Mouse (Mus musculus) bone marrow macrophage, adult 2 months (primary cell): ENCODE measurements around the gene Senp8.

Experiments used
- CTCF ChIP-seq: IDR thresholded peaks from 2 replicates; pipeline ENCODE4 v1.5.1; 2012; ENCODE audit warnings: low read depth, mild to moderate bottlenecking, low read length, moderate library complexity
- POLR2A ChIP-seq: IDR thresholded peaks from 2 replicates; pipeline ENCODE4 v1.6.1; 2012; ENCODE audit warnings: mild to moderate bottlenecking, low read depth, low read length, borderline replicate concordance

DNA sequence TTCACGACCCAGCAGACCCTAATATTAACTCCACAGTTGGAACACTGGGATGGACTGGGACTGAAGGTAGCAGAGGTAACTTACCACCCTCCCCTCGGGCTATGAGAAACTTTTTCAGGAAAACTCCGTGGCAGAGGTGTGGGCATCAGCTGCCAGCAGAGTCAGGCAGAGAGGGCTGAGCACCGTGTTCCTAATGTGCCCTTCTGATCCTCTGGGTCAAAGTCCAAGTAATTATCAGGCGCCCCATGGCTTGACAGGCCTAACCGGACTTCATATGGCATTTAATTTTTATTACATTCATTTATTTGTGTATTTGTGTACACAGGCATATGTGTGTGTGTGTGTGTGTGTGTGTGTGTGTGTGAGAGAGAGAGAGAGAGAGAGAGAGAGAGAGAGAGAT lies 47.4 kb downstream of the Senp8 start:
- no peak for TF ChIP-seq CTCF
- no peak for TF ChIP-seq POLR2A
